Mouse (Mus musculus) testis, adult 2 months (tissue): ENCODE results near the gene Sept6.

Experiments used
- CTCF ChIP-seq: fragments of 200-500 bp; IDR thresholded peaks from 2 replicates; pipeline ENCODE4 v1.5.1; 2012; ENCODE audit warnings: low read depth, mild to moderate bottlenecking, inconsistent platforms, low read length, moderate library complexity; ENCODE audit not compliant: control insufficient read depth, insufficient read depth, insufficient replicate concordance
- POLR2A ChIP-seq: fragments of 200-500 bp; IDR thresholded peaks from 2 replicates; pipeline ENCODE4 v1.6.1; 2012; ENCODE audit warnings: low read depth, mild to moderate bottlenecking, inconsistent platforms, low read length, moderate library complexity; ENCODE audit not compliant: control insufficient read depth

DNA sequence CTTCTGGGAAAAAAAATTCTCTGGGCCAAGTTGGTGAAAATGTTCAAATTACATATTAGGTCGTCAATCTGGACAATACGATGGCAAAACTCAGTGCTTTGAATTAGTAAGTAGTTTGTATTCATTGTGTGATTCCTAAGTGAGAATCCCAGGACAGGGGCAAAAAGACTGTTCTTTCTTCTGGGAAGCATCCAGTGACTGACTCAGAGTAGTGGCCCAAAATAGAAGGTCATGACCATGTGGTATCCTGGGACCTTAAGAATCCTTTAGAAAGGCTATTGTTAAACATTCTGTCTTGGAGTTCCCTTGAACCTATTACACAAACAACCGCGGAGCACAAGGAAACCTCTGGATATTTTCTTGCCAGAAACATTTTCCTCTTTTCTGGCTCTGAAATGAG, 70.2 kb downstream of the Sept6 start:
- TF ChIP-seq CTCF: no peak
- no peak for TF ChIP-seq POLR2A
